Mouse (Mus musculus): ENCODE data around the gene Cabp2. TPM values are rescaled to one million over a fixed set of nuclear protein-coding genes. Genes with fewer than 3 reads are reported as not detected.

Gene Cabp2
- total RNA-seq, 2 experiments from 2014 or later, result not detected

DNA sequence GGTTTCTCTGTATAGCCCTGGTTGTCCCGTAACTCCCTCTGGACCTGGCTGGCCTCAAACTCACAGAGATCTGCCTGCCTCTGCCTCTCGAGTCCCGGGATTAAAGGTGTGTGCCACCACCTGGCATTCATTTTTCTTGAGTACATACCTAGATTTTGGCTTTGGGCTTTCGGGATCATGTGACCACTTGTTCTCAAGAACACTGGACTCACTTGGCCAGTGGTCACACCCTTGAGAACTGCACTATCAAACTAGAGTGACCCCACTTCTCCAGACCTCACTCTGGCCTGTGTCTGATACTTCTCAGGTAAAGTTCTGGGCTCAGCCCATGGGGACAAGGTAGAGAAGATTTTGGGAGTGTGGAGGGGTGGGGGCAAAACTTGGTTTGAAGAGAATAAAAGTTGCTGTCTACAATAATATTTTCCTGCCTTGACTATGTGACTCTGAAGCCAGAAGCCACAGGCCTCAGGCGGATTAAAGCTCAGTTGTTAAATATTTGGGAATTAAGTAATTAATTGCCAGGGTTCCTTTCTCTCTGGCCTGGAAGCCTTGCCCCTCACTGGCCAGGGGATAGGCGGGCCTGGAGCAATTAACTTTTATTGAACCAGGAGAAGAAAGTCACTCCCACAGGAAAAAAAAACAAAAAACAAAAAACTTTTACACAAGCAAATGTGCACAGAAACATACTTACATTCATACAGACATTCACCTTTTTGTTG is 8.5 kb upstream of the Cabp2 start:
- no peak for ATAC-seq (replicated peaks; ENCODE audit: low FRiP score, poor library complexity, severe bottlenecking)

DNA sequence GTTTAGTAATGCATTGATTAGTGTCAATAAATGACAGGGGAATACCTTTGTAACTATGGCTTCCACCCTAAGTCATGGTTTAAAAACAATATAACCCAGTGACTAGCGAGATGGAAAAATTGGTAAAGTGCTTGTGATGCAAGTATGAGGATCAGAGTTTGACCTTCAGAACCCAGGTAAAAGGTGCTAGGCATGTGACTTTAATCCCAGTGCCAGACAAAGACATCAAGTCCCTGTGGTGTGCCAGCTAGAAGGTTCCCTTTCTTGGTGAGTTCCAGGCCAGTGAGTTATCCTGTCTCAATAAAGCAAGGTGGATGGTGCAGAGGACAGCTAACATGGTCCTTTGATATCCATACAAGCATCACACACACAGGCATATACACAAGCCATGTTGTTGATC is 5.8 kb upstream of the Cabp2 start:
- no peak for ATAC-seq (replicated peaks; ENCODE audit: low FRiP score, poor library complexity, severe bottlenecking)

DNA sequence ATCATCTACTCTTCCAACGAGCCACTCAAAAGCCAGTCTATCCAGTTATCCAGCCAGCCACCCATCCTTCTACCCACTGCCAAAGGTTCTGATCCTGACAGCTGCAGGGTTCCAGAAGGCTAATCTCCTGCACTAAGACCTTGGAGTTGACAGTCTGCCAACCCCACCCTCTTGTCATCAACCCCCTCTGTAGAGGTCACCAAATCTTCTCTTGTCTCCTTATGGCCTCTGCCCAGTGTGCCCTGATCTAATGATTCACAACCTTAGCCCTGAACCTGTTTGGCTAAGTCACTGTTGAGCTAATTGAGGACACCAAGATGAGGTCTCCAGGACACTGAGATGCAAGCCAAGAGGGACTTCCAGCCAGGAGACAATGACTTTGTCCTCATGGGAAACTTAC is 1.8 kb upstream of the Cabp2 start:
- peak; percentile 76 for ATAC-seq (replicated peaks; ENCODE audit: low FRiP score, poor library complexity, severe bottlenecking)

DNA sequence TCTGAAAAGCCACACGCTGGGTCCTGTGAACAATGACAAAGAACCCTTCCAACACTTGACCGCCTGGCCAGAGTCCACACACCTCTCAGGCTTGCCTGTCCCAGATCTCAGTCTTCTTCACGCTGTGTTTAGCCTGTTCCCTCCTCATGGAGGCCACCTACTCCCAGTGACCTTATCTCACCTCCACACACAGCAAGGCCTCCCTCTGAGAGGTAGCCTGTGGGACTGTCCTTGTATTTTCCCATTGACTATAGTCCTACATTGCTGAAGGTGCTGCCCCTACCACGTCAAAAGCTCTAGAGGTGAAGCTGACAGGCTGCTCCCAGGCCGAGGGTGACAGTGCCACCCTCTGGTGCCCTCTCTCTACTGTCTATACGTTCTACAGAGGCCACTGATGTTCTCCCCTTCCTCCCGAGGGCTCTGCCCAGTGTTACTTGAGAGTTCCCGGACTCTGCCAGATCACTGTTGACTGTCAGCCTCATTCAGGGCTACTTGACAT is 818 bp upstream of the Cabp2 start:
- ATAC-seq (replicated peaks; ENCODE audit: low FRiP score, poor library complexity, severe bottlenecking), result peak; percentile 90

DNA sequence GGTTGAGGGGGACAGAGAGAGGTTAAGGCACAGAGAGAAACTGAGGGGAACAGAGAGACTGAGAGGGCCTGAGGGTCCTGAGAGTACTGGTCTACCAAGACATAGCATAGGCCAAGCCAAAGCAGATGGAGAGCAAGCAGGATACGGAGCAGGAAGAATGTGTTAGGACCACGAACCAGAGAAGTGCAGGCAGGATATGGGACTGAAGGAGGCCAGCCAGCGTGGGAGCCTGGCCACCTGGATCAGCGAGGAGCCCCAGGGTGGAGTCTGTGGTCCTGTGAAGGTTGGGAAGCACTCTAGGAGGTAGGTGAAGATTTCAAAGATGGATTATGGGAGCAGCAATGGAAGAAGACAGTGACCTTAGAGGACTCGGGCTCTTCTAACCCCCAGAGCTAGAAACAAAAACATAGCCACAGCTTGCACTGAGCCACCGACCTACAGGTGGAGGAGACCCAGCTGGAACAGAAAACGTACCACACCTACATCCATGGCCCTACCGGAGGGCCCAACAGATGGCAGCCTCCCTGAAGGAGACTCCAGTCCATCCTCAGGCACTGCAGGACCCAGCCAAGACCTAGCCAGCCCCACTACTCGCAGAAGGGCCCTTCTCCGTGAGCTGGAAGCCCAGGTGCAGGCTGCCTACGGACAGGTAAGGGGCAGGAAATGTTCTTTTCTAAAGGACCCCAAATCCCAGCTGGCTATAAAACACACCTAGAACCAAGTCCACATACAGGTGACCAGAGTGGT is 1.0 kb downstream of the Cabp2 start:
- ATAC-seq (replicated peaks; ENCODE audit: low FRiP score, poor library complexity, severe bottlenecking), result no peak

DNA sequence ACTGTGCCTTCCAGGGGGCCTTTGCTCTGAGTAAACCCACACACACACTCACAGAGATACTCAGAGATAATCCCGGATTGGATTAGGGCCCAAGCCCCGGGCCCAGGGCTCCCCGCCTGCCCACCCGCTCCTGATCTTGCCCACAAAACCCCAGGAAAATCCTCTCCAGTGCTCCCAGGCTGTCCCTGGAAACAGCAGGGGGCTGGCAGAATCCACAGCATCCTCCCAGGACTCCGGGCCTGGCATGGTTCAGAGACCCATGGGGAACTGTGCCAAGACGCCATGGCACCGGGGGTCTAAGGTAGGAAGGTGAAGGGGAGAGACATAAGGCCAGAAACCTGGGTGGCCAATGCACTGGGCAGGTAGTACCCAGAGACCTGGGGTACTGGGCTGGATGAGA is 1.9 kb downstream of the Cabp2 start:
- ATAC-seq (replicated peaks; ENCODE audit: low FRiP score, poor library complexity, severe bottlenecking), result no peak

DNA sequence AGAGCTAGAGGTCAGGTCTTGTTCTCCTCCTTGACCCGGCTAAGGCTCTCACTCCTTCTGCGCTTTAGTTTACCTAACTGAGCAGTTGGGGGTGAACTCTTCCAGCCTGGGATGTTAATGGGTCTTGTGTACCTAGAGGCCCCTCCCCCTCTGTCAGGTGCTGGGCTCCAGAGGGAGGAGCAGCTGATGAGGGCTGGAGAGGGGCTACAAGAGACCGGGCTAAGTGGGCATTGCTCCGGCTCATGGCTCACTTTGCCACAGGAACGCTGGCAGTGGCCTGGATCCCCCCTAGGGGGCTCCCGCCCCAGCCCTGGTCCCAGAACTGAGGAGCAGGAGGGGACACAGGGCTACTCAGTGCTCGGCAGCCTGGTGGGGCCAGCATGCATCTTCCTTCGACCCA is 2.4 kb downstream of the Cabp2 start:
- no peak for ATAC-seq (replicated peaks; ENCODE audit: low FRiP score, poor library complexity, severe bottlenecking)

DNA sequence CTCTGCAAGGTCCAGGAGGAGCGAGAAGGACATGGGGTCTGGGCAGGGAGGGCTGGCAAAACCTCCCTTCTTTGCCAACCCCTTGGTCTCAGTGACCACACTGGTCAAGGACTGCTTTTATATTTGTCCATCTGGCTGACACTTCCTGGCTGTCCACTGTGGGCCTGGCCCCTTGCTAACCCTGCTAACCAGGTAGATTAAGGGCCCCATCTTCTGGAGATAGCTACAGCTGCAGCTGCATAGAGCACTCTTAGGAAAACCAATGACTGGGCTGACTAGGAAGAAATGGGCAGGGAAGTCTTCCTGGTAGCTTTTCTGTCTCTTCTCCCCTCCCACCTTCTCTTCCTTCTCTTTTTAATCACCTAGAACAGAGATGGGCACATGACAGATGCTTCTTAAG is 3.6 kb downstream of the Cabp2 start:
- ATAC-seq (replicated peaks; ENCODE audit: low FRiP score, poor library complexity, severe bottlenecking), result no peak

DNA sequence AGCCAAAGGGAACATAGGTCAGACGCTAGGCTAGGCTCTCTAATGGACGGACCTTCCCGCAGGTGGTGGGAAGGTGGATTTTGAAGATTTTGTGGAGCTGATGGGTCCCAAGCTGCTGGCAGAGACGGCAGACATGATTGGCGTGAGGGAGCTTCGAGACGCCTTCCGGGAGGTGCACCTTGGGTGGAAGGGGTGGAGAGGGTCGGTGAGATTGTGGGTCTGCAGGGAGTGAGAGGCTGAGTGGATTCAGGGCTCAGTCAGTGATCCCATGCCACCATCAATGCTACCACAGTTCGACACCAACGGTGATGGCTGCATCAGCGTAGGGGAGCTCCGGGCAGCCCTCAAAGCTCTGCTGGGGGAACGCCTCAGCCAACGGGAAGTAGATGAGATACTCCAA is 4.8 kb downstream of the Cabp2 start:
- ATAC-seq (replicated peaks; ENCODE audit: low FRiP score, poor library complexity, severe bottlenecking), result no peak

DNA sequence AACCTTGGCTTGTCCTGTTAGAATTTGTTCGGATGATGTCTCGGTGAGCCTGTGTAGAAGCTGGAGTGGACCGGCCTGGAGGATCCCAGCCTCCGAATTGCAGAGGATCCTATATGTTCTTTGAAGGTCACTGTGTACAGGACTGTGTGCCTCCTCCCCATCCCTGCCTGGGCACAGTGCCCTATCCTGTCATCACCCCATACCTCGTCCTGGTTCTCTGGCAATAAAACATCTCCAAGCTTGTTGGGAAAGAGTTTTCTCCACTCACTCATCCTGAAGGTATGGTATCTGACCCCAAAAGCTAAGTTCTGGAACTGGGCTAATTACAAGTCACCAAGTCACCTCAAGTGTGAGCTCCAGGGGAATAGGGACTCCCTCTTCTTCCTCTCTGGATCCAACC is 5.7 kb downstream of the Cabp2 start:
- no peak for ATAC-seq (replicated peaks; ENCODE audit: low FRiP score, poor library complexity, severe bottlenecking)

DNA sequence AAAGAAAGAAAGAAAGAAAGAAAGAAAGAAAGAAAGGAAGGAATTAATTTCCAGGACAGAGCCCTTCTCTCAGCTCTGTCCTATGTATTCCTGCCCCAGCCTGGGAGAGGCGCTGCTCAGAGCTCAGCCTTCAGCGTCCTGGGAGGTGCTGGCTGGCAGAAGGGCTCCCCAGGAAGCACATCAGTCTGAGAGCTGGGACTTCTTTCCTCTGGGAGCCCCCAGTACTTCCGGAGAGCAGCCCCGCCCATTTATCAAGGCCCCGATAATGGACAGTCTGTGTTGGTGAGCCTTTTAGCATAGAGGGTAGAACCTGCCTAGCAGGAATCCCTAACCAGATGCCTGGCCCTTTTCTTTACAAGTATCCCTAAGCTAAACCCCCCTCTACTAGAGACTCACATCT is 6.8 kb downstream of the Cabp2 start:
- ATAC-seq (replicated peaks; ENCODE audit: low FRiP score, poor library complexity, severe bottlenecking), result no peak

DNA sequence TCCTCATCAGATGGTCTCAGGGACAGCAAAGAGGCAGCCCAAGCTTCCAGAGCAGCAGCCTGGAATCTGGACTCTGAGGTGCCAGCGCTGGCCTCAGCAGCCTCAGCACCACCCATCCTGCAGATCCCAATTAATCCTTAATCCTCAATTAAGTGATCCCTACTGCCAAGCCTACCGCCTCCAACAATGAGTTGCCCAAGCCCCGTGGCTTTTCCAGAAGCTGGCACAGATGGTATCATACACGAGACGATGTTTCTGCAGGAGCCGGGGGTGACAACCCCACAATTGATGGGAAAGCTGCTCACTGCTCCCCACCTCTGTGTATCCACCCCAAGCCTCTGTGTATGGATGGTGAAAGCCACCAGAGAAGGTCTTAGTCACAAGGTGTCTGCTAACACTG is 7.8 kb downstream of the Cabp2 start:
- no peak for ATAC-seq (replicated peaks; ENCODE audit: low FRiP score, poor library complexity, severe bottlenecking)

DNA sequence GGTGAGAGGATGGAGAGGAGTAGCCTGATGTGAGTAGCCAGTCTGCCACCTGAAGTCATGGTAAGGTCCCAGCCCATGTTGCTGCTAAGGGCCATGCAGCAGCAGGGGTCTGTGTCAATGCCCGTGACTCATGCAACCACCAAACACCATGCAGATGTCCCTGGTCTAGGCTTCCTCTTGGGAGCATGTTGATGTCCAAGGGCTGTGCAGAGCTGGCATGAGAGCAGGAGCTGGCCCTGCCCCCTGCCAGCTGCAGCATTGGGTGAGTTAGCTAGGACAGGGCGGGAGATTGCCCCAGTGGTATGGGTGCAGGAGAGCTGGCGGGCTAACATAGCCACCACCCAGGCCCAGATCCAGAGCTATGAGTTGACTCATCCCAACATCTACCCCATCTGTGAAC is 9.1 kb downstream of the Cabp2 start:
- no peak for ATAC-seq (replicated peaks; ENCODE audit: low FRiP score, poor library complexity, severe bottlenecking)

DNA sequence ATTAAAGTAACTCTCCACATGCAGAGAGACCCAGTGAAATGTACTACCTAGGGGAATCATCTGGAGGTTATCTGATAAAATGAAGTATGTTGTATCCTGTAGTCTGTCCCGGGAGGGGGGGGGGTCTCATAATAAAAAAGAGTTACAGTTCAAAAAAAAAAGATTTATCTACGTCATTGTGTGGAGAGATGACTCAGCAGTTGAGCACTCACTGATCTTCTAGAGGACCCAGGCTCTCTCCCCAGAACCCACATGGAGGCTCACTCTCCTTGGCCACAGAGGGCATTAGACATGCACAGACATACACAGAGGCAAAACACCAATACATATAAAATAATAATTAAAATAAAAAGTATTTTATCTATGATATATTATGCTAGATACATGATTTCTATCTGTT is 10.0 kb downstream of the Cabp2 start:
- no peak for ATAC-seq (replicated peaks; ENCODE audit: low FRiP score, poor library complexity, severe bottlenecking)

DNA sequence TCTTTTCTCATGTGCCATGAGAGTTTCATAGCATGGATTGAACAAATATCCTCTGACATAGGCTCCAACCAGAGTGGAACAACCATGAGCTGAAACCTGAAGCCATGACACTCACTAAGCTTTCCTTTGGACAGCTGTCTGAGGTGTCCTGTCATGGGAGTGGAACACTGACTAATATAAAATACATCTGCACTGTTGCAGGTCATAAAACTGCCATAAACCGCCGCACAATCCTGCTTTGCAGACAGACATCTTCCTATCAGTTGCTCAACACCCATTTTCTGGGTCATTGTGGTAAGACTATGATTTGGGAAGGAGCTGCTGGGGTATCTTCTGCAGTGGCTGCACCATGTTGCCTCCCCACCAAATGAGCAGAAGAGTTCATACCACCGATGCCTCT is 11.4 kb downstream of the Cabp2 start:
- no peak for ATAC-seq (replicated peaks; ENCODE audit: low FRiP score, poor library complexity, severe bottlenecking)

DNA sequence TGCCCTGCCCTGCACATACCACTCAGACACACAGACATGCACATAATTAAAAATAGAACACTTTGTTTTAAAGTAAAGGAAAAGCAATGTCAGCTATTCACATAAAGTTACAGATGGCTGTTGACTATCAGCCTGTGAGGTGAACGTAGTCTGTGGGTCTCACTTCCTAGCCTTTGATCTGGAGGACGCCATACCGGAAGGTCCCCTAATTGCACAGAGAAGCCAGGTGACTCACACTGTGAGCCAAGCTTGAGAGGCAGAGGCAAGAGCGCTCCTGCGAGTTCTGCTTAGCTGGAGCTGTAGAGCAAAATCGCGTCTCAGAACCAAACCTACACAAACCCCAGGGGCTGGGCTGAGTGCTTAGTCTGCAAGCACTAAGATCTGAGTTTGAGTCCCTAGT is 12.4 kb downstream of the Cabp2 start:
- no peak for ATAC-seq (replicated peaks; ENCODE audit: low FRiP score, poor library complexity, severe bottlenecking)

DNA sequence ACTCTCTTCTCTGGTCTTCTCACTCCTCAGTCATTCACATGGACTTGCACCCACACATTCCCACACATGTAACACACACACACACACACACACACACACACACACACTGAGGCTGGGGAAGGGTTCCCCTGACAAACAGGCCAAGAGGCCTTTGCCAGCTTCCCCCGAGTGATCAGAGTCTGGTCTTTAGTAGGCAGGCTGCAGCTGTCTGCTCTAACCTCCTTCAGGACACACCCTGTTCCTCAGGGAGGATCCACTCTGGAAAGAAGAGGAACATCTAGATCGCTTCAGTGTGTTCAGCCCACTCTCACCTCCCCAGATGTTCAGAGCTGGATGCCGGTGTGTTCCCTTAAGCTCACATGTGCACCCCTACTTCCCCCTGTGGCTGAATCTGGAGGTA is 13.0 kb downstream of the Cabp2 start:
- ATAC-seq (replicated peaks; ENCODE audit: low FRiP score, poor library complexity, severe bottlenecking), result no peak

DNA sequence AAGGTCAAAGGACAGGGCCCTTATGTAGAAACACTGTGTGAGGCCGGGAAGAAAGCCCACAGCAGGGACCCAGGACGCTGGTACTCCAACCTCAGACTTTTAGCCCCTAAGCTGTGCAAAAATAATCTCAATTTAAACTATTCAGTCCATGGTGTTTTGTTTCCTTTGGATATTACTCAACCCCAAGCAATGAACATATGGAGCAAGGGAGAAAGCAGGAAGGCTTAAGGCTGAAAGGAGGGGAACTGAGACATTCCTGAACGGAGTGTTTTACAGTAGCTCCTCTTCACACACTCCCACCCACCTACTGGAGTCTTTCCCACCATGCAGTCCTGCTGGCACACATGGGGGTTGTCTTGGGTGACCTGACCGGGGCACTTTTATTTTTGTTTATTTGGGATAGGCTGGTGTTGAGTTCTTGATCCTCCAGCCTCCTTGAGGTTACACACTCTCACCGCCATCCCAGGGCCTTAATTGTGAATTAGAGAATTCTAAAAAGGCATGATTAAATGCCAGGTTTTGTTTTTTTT is 13.5 kb downstream of the Cabp2 start:
- no peak for ATAC-seq (replicated peaks; ENCODE audit: low FRiP score, poor library complexity, severe bottlenecking)

DNA sequence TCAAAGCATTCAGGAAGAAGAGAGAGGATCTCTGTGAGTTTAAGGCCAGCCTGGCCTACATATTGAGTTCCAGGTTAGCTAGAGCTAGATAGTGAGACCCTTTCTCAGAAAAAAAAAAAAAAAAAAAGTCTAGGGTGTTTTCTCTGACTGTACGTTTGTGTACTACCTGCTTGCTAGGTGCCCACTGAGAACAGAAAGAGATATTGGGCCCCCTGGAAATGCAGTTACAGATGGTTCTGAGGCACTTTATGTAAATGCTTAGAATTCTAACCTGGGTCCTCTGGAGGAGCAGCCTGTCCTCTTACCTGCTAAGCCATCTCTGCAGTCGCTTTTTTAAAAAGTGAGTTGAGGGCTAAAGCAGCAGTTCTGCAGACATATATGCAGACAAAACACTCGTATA is 14.4 kb downstream of the Cabp2 start:
- no peak for ATAC-seq (replicated peaks; ENCODE audit: low FRiP score, poor library complexity, severe bottlenecking)

DNA sequence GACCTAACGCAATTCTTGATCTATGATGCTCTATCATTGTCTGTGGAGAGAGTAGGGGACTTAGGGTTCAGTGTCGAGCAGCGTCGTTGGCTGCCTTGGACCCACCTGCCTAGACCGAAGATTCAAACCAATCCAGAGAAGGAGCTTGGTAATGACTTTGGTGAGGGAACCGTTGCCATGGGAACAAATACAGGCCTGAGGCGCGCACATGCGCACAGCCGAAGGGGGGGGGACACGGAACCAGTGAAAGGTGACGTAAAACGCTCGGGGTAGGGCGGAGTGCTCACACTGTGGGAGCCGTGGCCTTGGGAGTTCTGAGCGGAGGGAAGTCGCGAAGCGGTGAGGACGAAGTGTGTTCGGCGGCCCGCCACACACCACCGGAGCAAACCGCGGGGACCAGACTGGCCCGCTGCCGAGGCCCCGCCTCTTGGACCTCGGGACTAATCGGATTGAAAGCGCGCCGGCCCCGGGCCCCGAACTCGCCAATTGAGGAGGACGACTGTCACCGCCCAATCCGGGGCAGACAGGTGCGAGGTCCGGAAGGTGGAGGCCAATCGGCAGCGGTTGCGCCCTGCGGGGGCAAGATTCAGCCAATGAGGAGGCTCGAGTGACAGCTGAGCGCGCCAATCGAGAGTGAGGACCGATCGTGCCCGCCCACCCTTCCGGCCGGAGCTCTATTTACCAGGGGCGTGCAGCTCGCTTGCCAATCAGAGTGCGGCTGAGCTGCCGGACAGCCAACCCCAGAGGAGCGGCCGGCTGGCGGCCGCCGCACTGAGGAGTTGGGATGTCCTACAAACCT is 15.5 kb downstream of the Cabp2 start, which contains the start of gene Cdk2ap2:
Gene Cdk2ap2, plus strand, starts transcription at position 541 of the 799 bp plus-strand sequence.
- ATAC-seq (replicated peaks; ENCODE audit: low FRiP score, poor library complexity, severe bottlenecking), result peak; percentile 78

Measured in erythroid progenitor cell, adult 5-6 weeks (primary cell).